ENCODE assay signal across 15 mouse cellular contexts in genomic region chr7:45711316-45712021, GRCm38 (mm10). TPM values are rescaled to one million over a fixed set of nuclear protein-coding genes. Genes with fewer than 3 reads are reported as not detected.
DNase-seq lines count a peak whose midpoint lies in the region; TF ChIP-seq lines count a peak whose summit lies in the region.
"Had no signal": no experiment of that assay in that cellular context is flagged by ENCODE, and none has a peak within 500 bp of the region (broad histone marks: within the 10 kb centered on the region; RNA-seq: fewer than 3 reads in every experiment).

No protein-coding gene starts in this region.

- no peak for TF ChIP-seq CTCF in cerebellum, adult 2 months (IDR thresholded peaks at IDR 0.05; ENCODE audit: borderline replicate concordance, insufficient read depth, low read depth, low read length)
- no peak for TF ChIP-seq CTCF in kidney, adult 2 months (conservative IDR thresholded peaks at IDR 0.05; ENCODE audit: insufficient read depth, insufficient read length, low read depth, low read length)
- no peak for TF ChIP-seq CTCF in testis, adult 2 months (IDR thresholded peaks at IDR 0.05; ENCODE audit: control insufficient read depth, insufficient read depth, insufficient replicate concordance, low read depth, low read length)
- no peak for TF ChIP-seq CTCF in small intestine, adult 2 months (IDR thresholded peaks at IDR 0.05; ENCODE audit: extremely low read depth, insufficient read length, insufficient replicate concordance, low read depth, low read length)

- H3K4me3 ChIP-seq in cerebellum, adult 2 months (replicated peaks; ENCODE audit: insufficient read depth, low read depth, low read length) = no peak overlapping the region
- H3K4me3 ChIP-seq in kidney, adult 2 months (ENCODE audit: insufficient read depth, low read depth, low read length) = no peak overlapping the region
- no peak overlapping the region; the same call in 1 of the 2 replicates for H3K4me3 ChIP-seq in testis, adult 2 months (ENCODE audit: control insufficient read depth, low read depth, low read length)
- peak overlapping the region; percentile 51 for H3K4me3 ChIP-seq in small intestine, adult 2 months (ENCODE audit: low read depth, low read length)
- H3K4me3 ChIP-seq: heart, embryonic 12.5 days; liver, embryonic 12.5 days; midbrain, embryonic 12.5 days had no signal

- H3K36me3 ChIP-seq in kidney, adult 2 months (ENCODE audit: control insufficient read depth, insufficient read depth, low read length) = peaks cover 16% of the 10 kb centered on the region; the same call in 1 of the 2 replicates
- H3K36me3 ChIP-seq in testis, adult 2 months (ENCODE audit: control insufficient read depth, insufficient read depth, low read length) = peaks cover 4% of the 10 kb centered on the region
- H3K36me3 ChIP-seq in small intestine, adult 2 months (ENCODE audit: control insufficient read depth, insufficient read depth, low read length) = peaks cover 51% of the 10 kb centered on the region

- peak; percentile 59 for DNase-seq in cerebellum, adult 9-10 months
- DNase-seq in cerebellum, adult 2 months = no peak
- DNase-seq in kidney, adult 2 months = peak; percentile 20
- DNase-seq in kidney, adult 18-20 months = no peak
- DNase-seq in testis, postnatal 10 days (ENCODE audit: low spot score) = no peak
- no peak for DNase-seq in lung, adult 18-20 months
- DNase-seq: embryo, embryonic 11 days; spleen, adult 18-20 months; thymus, adult 2 months had no signal

- 68% methylated on average over 24 of the region's 24 CpGs for WGBS in cerebellum, adult 2 months
- 83% methylated on average over 24 of the region's 24 CpGs for WGBS in kidney, adult 2 months
- WGBS in small intestine, adult 2 months = 81% methylated on average over 24 of the region's 24 CpGs

- peaks cover 37% of the 10 kb centered on the region for H3K4me1 ChIP-seq in cerebellum, adult 2 months (ENCODE audit: control insufficient read depth, insufficient read depth, low read length)
- peaks cover 46% of the 10 kb centered on the region for H3K4me1 ChIP-seq in kidney, adult 2 months (ENCODE audit: control insufficient read depth, insufficient read depth, low read length)
- peaks cover 47% of the 10 kb centered on the region for H3K4me1 ChIP-seq in testis, adult 2 months (ENCODE audit: control insufficient read depth, insufficient read depth, low read length)
- H3K4me1 ChIP-seq in small intestine, adult 2 months (ENCODE audit: control insufficient read depth, insufficient read depth, insufficient read length, low read length) = peaks cover 50% of the 10 kb centered on the region

- H3K27ac ChIP-seq in cerebellum, adult 2 months (ENCODE audit: insufficient read depth, low read length) = no peak overlapping the region
- H3K27ac ChIP-seq in kidney, adult 2 months (ENCODE audit: insufficient read depth, low read depth, low read length) = no peak overlapping the region; the same call in 1 of the 2 replicates
- H3K27ac ChIP-seq in testis, adult 2 months (ENCODE audit: control insufficient read depth, insufficient read depth, low read depth, low read length) = peak overlapping the region; percentile 26; the same call in 1 of the 2 replicates
- 0 out of 2 replicates have a peak overlapping the region, but pooled peaks have one; percentile 64 for H3K27ac ChIP-seq in small intestine, adult 2 months (ENCODE audit: insufficient read depth, low read depth, low read length)
- H3K27ac ChIP-seq: liver, embryonic 12.5 days; midbrain, embryonic 12.5 days had no signal

- no peaks in the 10 kb centered on the region for H3K27me3 ChIP-seq in cerebellum, adult 2 months (ENCODE audit: control insufficient read depth, insufficient read depth, low read length)
- H3K27me3 ChIP-seq in kidney, adult 2 months (replicated peaks; ENCODE audit: control insufficient read depth, insufficient read depth, low read length) = no peaks in the 10 kb centered on the region
- no peaks in the 10 kb centered on the region for H3K27me3 ChIP-seq in testis, adult 2 months (ENCODE audit: control insufficient read depth, insufficient read depth, low read length)
- H3K27me3 ChIP-seq in small intestine, adult 2 months (ENCODE audit: control insufficient read depth, insufficient read depth, low read length) = no peaks in the 10 kb centered on the region
- H3K27me3 ChIP-seq: heart, embryonic 12.5 days; liver, embryonic 12.5 days had no signal

- no peak; the same call in 1 of the 2 replicates for TF ChIP-seq POLR2A in cerebellum, adult 2 months (IDR thresholded peaks at IDR 0.05; ENCODE audit: borderline replicate concordance, insufficient read depth, low read length)
- TF ChIP-seq POLR2A in kidney, adult 2 months (IDR thresholded peaks at IDR 0.05; ENCODE audit: low read depth, low read length) = peak; percentile 58
- TF ChIP-seq POLR2A in testis, adult 2 months (IDR thresholded peaks at IDR 0.05; ENCODE audit: control insufficient read depth, low read depth, low read length) = no peak
- TF ChIP-seq POLR2A in small intestine, adult 2 months (IDR thresholded peaks at IDR 0.05; ENCODE audit: low read depth, low read length) = no peak

RNA-seq across cellular contexts. Expression of gene Rpl18, which starts 3.8 kb away (rescaled TPM):
- polyA plus RNA-seq in cerebellum, adult 2 months (2012; rRNA removed) = 350 and 359 TPM in 2 replicates
- 955 and 1,014 TPM in 2 replicates for polyA plus RNA-seq in kidney, adult 2 months (2012; rRNA removed)
- polyA plus RNA-seq in testis, adult 2 months (2012; rRNA removed) = 517 and 652 TPM in 2 replicates
- 820 and 1,370 TPM in 2 replicates for polyA plus RNA-seq in small intestine, adult 2 months (2012; rRNA removed)

RNA-seq across cellular contexts. Expression of gene Sphk2, which starts 6.3 kb away (rescaled TPM):
- polyA plus RNA-seq in cerebellum, adult 2 months (2012; rRNA removed) = 27.7 and 29.3 TPM in 2 replicates
- polyA plus RNA-seq in kidney, adult 2 months (2012; rRNA removed) = 57.2 and 68.3 TPM in 2 replicates
- polyA plus RNA-seq in testis, adult 2 months (2012; rRNA removed) = 33.4 and 34.6 TPM in 2 replicates
- 87.3 and 164 TPM in 2 replicates for polyA plus RNA-seq in small intestine, adult 2 months (2012; rRNA removed)

RNA-seq across cellular contexts. Expression of gene Dbp, which starts 6.6 kb away (rescaled TPM):
- 222 and 239 TPM in 2 replicates for polyA plus RNA-seq in cerebellum, adult 2 months (2012; rRNA removed)
- 106 and 116 TPM in 2 replicates for polyA plus RNA-seq in kidney, adult 2 months (2012; rRNA removed)
- 11.2 and 12.9 TPM in 2 replicates for polyA plus RNA-seq in testis, adult 2 months (2012; rRNA removed)
- polyA plus RNA-seq in small intestine, adult 2 months (2012; rRNA removed) = 8.9 and 13.1 TPM in 2 replicates

RNA-seq across cellular contexts. Expression of gene Fam83e, which starts 9.5 kb away (rescaled TPM):
- polyA plus RNA-seq in cerebellum, adult 2 months (2012; rRNA removed) = 0.25 and 0.31 TPM in 2 replicates
- polyA plus RNA-seq in kidney, adult 2 months (2012; rRNA removed) = 0.19 and 0.35 TPM in 2 replicates
- 145 and 176 TPM in 2 replicates for polyA plus RNA-seq in testis, adult 2 months (2012; rRNA removed)
- 64.5 and 102 TPM in 2 replicates for polyA plus RNA-seq in small intestine, adult 2 months (2012; rRNA removed)
- polyA plus RNA-seq: activated CD4-positive, CD25-positive, alpha-beta regulatory T cell, adult 4 months had no signal

RNA-seq across cellular contexts. Expression of gene Car11, which starts 11.8 kb away (rescaled TPM):
- polyA plus RNA-seq in cerebellum, adult 2 months (2012; rRNA removed) = 164 and 166 TPM in 2 replicates
- 8.1 and 8.3 TPM in 2 replicates for polyA plus RNA-seq in kidney, adult 2 months (2012; rRNA removed)
- polyA plus RNA-seq in testis, adult 2 months (2012; rRNA removed) = 2.3 and 3.3 TPM in 2 replicates
- 2.1 and 2.3 TPM in 2 replicates for polyA plus RNA-seq in small intestine, adult 2 months (2012; rRNA removed)

Comparison
In these comparisons a context has a peak if more than half of its experiments do, and no peak if none do; other contexts are left out.
1. DNase-seq: peak in cerebellum, adult 9-10 months (single experiment) and kidney, adult 2 months (single experiment); none in cerebellum, adult 2 months (0 of 2), kidney, adult 18-20 months (single experiment), testis, postnatal 10 days (single experiment) and lung, adult 18-20 months (0 of 2).
2. H3K27ac ChIP-seq: peak in testis, adult 2 months (single experiment) and small intestine, adult 2 months (single experiment); none in cerebellum, adult 2 months (single experiment) and kidney, adult 2 months (single experiment).